Mouse (Mus musculus): ENCODE measurements at regions not wholly inside any gene's neighbourhood (a gene's known extent, or its start where the extent isn't known, plus 50 kb on each side); places are given as distances from the start of the nearest gene placed in this dataset.
A peak's percentile ranks its signal among the peaks of the same experiment; 100 is the strongest.

DNA sequence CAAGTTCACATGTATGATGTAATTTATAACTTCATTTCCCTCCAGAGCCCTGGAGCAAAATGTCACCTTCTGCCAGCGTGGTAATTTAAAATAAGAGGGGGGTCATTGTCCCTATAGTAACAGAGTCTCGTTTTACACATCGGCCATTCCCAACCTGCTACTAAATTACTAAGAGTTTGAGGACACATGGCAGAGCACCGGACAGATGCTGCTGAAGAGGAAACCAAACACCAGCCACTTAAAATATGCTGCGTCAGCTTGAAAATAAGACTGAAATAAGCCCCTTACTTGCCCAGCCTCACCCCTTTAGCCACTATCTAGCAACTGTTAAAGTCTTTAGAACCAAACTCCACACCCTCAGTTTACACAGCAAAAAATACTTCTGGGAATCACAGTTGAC lies 518.1 kb upstream of the Atp11b start:
- no peak for DNase-seq

DNA sequence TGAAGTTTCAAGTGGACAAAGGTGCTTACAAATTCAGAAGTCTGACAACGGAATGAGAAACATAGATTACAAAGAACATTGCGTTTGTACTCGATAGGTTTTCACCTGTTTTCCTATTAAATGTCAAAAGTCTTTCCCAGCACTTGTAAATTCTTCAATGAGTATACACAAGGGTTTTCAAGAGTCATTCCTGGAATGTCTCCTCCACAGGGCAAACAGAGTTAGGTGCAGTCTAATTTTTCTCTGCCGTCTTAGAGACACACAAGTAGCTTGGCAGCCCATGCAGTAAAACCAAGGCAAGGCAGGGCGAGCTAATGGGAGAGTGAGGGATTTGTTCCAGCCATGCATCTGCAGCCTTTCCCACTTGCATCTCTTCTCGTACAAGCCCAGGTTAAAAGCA lies 516.6 kb upstream of the Atp11b start:
- no peak for DNase-seq

DNA sequence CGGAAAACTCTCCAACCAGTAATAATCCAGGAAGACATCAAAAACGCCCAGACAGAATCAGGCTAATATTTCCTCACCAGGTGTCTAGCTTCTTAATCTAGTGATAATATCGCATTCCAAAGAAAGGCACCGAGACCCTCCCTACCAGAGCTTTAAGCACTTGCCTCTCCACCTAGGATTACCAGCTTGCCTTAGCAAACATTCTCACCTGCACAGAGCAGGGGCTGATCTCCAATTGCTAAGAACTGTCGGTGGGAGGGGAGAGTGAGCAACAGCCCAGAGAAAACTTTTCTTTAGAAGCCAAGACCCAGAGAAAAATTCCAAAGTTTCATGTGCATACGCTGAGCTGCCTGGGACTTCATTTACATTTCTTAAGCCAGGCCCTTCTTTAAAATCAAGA lies 511.6 kb upstream of the Atp11b start:
- no peak for DNase-seq

DNA sequence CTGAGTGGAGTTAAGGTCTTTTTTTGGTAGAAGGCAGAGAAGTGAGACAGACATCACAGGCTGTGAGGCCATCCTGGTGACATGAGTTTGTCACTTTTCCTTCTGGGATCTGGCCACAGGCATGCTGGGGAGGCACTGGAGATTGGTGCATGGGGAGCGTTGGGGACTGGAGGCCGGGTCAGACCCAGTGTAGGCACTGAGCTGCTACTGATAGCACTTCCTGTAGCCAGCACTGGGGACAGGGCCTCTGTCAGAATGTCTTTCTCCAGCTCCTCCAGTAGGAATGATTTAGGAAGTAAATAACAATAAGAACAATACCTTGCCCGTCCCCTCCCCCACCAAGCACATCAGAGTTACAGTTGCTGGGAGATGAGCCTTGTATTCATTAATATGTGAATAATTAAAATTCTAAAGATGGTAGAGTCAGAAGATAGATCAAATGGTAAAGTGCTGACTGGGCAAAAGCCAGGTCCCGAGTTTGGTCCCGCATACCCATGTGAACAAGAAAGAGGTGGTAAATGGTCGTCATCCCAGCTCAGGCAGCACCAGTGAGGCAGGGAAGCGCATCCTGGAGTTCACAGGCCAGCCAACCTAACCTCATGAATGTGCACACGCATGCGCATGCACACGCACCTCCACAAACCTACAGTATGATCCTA lies 510.9 kb upstream of the Atp11b start:
- no peak for DNase-seq

GRCm38 (mm10) chr3:35245003-35245402 lies 508.9 kb upstream of the Atp11b start:
- no peak for DNase-seq

GRCm38 (mm10) chr3:35245946-35246665 lies 507.8 kb upstream of the Atp11b start:
- DNase-seq = no peak

DNA sequence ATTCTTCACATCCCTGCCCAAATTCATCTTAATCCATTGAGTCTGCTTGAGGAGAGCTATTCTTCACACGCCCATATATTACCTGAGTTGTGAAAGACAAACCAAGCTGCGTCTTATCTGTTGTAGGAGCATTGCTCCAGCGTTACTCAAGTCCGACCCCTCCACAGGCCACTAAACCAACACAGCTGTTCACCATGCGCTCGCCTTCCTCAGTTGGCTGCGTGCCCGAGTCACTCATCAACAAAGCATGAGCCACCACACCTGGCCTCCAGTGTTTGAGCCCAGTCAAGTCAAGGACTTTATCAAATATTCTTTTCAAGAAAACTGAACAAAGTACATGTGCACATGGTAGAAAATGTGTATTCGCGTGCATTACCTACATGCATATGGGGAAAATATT lies 504.7 kb upstream of the Atp11b start:
- no peak for DNase-seq

DNA sequence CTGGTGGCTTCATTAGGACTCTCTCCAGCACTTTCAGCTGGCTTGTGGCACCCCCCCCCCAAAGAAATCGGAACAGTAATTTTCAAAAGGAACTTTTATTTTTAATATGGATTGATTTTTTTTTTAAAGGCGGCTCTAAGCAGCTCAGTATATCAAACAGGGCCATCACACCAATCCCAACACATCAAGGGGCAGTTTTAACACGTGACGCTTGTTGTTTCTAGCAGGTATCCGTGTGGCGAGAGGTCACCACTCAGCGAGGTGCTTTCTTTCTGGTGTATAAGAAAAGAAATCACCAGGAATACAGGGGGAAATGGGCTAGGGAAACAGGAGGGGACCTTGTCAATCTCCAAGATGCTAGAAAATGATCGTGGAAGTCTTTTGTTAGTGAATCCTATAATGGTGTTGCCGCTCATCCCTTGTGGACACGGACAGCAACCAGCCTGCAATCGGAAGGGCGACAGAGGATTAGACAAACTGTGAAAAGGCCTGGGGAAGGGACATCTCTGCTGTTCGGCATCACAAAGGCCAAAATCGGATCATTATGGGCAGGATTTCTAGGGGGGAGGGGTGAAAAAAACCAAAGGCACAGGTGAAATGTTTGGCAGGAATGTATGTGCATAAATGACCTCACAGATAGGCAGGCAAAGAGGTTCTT lies 503.7 kb upstream of the Atp11b start:
- DNase-seq = no peak

DNA sequence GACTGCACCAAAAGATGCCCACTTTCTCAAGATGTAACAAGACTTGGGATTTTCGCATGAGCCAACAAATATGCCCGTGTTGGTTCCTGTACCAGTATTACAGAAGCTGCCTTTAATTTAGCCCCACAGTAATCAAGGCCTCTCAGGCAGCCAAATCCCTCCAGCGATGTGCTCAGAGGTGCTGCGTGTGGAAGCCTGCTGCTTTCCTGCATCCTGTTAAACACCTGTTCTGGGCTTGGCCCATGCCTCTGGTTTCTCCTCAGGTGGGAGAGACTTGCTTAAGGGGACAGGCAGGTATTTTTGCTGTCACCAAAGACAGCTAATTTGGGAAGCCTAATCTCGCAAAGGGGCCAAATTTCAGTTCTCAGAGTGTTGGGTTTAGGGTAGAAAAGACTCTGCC lies 500.0 kb upstream of the Atp11b start:
- no peak for DNase-seq

DNA sequence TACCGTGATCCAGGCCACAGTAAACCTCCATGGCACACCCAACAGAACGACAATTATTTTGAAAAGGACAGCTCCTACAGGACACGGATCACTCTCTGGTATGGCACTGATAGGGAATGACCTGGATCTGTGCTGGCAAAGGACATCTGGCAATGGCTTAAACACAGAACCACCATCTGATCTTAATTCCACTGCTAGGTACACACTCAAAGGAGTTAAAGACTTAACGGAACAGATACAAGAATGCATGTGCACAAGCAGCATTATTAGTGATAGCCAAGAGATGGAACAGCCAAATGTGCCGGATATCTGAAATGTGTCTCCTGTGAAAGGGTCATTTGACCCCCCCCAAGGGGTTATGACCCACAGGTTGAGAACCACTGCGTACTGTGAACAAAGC lies 493.0 kb upstream of the Atp11b start:
- DNase-seq = no peak

DNA sequence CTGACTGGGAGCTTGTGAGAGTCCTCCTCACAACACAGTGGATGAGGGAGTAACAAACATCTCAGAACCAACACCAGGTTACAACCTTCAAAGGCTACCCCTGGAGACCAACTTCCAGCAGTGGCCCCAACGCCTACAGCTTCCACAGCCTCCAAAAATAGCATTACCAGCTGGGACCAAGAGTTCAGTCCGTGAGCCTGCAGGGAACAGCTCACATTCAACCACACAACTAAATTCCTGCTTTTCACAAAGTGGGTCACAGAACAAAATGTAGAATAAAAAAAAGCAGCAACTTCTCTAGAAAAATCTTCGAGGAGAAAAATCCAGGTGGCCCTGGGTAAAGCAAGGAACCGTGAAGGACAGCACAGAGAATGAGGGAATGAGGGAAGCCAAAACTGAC lies 485.0 kb upstream of the Atp11b start:
- no peak for DNase-seq

GRCm38 (mm10) chr3:35269977-35270880 lies 483.7 kb upstream of the Atp11b start:
- DNase-seq = no peak

DNA sequence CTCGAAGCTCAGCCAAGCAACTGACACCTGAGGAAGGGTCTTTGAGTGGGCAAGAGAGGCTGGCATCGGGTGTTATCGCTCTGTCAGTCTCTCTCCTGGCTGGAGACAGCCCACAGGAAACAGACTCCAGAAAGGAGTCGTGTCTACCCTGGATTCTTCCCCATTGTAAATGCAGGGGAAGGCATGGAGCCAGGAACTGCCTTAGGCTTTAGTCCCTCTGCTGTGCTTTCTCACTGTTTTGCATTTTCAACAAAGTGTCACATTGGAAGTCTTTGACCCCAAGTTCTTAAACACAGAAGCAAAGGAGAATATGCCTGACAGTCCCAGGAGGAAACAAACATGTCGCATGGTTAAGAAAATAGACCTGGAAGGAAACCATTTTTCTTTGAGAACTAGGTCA lies 480.4 kb upstream of the Atp11b start:
- DNase-seq = no peak

- DNase-seq = no peak
Measured at GRCm38 (mm10) chr3:35280981-35281380, 472.9 kb upstream of the Atp11b start.

DNA sequence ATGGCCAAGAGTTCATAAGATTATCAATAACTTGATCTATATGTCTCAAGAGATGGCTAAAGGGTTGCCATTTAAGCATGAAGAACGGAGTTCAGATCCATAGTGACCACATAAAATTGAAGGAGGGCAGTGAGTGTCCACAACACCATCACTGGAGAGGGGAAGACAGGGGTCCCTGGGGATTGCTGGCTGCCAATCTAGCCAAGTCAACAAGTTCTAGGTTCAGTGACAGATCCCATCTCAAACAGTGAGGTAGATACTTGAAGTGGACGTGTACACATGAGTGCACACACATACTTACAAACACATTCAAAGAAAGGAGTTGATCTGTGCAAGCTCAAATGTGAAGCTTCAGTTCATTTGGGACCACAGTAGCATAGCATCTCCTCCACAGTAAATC lies 471.8 kb upstream of the Atp11b start:
- DNase-seq = no peak

GRCm38 (mm10) chr3:35294771-35295170 lies 459.1 kb upstream of the Atp11b start:
- no peak for DNase-seq

DNA sequence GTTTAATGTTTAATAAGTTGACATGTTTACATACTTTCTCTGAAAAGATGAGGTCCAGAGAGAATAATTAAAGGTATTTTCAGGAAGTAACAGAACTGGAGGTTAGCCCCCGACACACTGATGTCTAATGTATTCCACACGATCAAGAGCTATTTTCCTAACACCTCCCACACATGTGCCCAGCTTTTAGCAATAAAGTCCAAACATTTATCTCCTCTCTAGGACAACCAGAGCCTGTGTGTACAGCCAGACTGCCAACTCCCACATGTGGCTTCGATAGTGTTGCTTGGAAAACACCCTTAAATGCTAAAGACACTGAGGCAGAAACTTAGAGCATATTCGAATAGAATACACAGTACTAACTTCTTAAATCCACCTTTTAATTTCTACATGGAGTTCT lies 458.2 kb upstream of the Atp11b start:
- no peak for DNase-seq

DNA sequence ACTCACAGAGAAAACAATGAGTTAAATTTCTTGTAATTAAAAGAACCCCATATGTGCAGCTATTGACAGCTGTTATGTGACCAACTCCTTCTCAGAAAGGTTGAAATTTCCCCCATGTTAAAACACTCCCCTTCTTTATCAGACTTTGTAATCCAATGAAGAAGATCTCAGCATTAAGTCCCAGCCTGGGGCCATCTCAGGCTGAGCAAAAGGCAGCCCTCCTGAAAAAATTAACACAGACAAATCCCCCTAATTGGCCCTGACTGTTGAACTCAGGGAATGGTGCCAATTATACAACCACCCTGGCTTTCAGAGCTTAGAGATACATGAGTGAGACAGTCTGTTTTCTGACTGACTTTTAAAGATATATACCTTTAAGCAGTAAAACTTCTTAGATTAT lies 454.9 kb upstream of the Atp11b start:
- no peak for DNase-seq

DNA sequence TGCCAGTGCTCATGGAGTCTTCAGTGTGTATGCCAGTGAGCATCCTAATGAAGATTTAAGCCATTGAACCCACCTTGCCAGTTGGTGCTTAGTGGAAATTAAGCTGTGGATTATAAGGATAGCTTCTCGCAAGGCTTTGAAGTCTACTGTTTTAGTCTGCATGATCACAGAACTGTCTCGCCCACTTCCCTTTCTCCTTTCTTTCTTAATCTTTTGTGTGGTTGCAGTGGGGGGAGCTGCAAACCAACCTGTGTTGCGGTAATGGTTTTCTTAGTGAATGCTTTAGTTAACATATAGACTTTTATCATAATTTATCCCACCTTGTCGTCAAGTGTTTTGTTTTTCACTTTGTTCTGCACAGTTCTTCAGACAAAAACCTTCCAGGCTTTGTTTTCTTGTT lies 447.9 kb upstream of the Atp11b start:
- DNase-seq = peak; percentile 50

DNA sequence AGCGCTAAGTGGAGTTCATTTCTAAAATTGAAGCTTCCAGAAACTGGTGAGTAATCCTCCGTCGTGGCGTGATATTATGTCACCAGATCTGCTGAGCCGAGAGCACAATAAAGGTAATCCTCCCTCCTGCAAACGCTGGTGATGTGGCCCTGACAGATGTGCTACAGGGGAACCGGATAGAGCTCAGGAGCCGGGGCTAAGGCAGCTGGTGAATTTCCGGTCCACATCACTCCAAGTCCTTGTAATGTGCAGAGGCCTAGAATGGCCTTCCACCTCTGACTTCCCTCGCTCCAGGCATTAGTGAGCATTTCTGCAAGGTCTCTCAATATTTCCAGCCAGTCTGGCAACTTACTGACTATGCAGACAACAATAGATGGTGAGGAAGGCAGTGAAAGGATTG lies 439.7 kb upstream of the Atp11b start:
- no peak for DNase-seq

GRCm38 (mm10) chr3:35315162-35315561 lies 438.7 kb upstream of the Atp11b start:
- no peak for DNase-seq

DNA sequence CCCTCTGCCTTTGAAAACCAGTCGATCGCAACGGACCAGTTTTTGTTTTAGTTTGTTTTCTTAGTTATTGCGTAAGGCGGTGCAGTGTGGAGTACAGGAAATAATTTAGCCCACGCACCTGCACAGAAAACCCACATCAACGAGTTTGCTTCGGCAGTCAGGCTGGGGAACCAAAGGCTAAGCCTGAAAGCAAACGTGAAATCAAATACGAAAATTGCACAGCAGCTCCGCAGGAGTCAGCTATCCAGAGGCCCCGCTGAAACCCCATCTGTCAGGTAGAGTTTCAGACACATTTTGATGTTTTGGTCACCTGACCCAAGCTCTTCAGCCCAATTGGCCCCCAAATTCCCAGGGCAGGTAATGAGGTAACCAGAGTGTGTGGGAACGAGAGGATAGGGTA lies 435.6 kb upstream of the Atp11b start:
- DNase-seq = peak; percentile 77

GRCm38 (mm10) chr3:35320844-35321393 lies 433.0 kb upstream of the Atp11b start:
- DNase-seq = no peak
